Mouse (Mus musculus) left cerebral cortex, adult 11 months (tissue): ENCODE measurements around the gene Gm2381.
"Not testable (repeated sequence)": the region's sequence is repeated elsewhere in the genome, so short reads cannot be mapped to it uniquely, and the experiment has no call there.

Source experiments
- DNase-seq: peaks from one replicate; pipeline ENCODE4 v3.0.0; 2022; ENCODE audit warnings: low spot score

Gene Gm2381

GRCm38 (mm10) chr7:42866801-42867458, at the start of gene Gm2381:
Gm2381 (minus strand) TSS chr7:42867234.
- not testable (repeated sequence) for DNase-seq

GRCm38 (mm10) chr7:42898067-42898466, 31.0 kb upstream of the Gm2381 start:
- DNase-seq: not testable (repeated sequence)

GRCm38 (mm10) chr7:42878090-42878489, 11.1 kb upstream of the Gm2381 start:
- DNase-seq: no peak

DNA sequence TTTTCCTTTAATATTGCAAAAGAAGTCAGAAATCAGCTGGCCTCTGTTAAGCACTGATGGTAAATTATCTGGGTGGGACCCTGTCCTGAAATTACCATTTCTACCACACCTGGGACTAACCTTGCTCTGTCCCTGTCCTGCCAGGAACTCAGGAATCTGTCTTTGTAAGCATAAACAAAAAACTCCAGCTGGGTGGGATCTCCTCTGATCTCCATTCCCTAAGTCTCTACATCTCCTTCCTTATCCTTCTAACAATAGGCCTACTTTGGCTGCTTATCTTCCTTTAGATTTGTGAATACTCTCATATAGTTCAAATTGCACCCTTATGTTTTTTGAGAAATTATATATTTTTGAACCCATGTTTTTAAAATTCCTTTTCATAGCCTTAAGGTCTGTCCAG, 28.7 kb downstream of the Gm2381 start:
- not testable (repeated sequence) for DNase-seq

DNA sequence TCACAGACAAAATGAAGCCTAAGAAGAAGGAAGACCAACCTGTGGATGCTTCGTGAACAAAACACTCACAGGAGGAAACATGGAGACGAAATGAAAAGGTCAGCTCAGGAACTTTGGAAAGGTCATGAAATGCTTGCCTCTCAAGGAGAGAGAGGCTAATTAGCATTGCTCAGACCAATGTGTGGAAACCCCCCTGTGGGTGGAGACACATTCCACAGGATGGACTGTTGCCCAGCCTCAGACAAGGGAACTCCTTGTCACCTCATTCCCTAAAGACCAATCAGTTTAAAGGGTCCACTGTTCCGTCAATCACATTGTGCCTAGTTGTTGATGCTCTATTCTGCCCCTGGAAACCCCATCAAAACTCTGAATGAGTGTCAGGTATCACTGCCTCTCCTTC, 34.8 kb downstream of the Gm2381 start:
- no peak for DNase-seq

DNA sequence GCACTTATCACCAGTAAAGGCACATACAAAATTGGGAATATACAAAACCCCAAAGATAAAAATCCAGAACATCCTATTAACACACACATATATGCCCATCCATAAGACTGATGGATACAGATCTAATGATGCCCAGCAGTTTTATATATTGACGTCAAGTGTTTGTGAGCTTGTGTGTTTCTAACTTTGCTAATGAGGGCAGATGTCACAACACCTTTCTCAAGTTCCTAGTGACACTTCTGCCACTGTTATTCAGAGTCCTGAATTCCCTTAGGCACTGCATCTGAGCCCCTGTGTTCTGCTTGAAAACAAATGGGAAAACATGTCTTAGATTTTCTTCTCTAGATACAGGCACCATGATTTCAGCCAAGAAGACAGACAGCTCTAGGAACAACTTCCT, 73.6 kb downstream of the Gm2381 start, which contains the start of gene Vmn2r62:
Gene Vmn2r62, minus strand, starts transcription at position 101 of the 400 bp plus-strand sequence.
- DNase-seq: not testable (repeated sequence)
